Mouse (Mus musculus) hindbrain, embryonic 13.5 days (tissue): Measurements from ENCODE around the gene Ecpas. TPM values are rescaled to one million over a fixed set of nuclear protein-coding genes. Genes with fewer than 3 reads are reported as not detected.

Source experiments
- ATAC-seq: fragments of 200-750 bp; cut with Nextera tagmentation; 2 replicates; pipeline ENCODE4 v1.8.0; 2017; ENCODE audit warnings: moderate TSS enrichment; ENCODE audit not compliant: low FRiP score
- H3K27ac ChIP-seq: fragments of 300-500 bp; sonication (generic); 2 replicates; pipeline ENCODE4 v1.5.1; 2015; ENCODE audit warnings: inconsistent platforms, mild to moderate bottlenecking, moderate library complexity
- H3K27me3 ChIP-seq: fragments of 300-500 bp; sonication (generic); 2 replicates; pipeline ENCODE4 v1.6.1; 2015; ENCODE audit warnings: mild to moderate bottlenecking, inconsistent platforms
- H3K36me3 ChIP-seq: fragments of 300-500 bp; sonication (generic); 2 replicates; pipeline ENCODE4 v1.6.1; 2015; ENCODE audit warnings: mild to moderate bottlenecking, inconsistent platforms
- H3K4me1 ChIP-seq: fragments of 300-500 bp; sonication (generic); replicated peaks from 2 replicates; pipeline ENCODE4 v1.6.1; 2015; ENCODE audit warnings: inconsistent platforms
- H3K4me2 ChIP-seq: fragments of 300-500 bp; sonication (generic); 2 replicates; pipeline ENCODE4 v1.6.1; 2015; ENCODE audit warnings: inconsistent platforms, mild to moderate bottlenecking, moderate library complexity
- H3K4me3 ChIP-seq: fragments of 300-500 bp; sonication (generic); 2 replicates; pipeline ENCODE4 v1.5.1; 2015; ENCODE audit warnings: mild to moderate bottlenecking, inconsistent platforms
- H3K9ac ChIP-seq: fragments of 300-500 bp; sonication (generic); 2 replicates; pipeline ENCODE4 v1.6.1; 2015; ENCODE audit warnings: mild to moderate bottlenecking, inconsistent platforms
- H3K9me3 ChIP-seq: fragments of 300-500 bp; sonication (generic); 2 replicates; pipeline ENCODE4 v1.6.1; 2016; ENCODE audit warnings: inconsistent platforms
- WGBS: fragments of 180-500 bp; shearing (Covaris S2); methylation state at CpG from one replicate; pipeline ENCODE4 v1.1.7; 2015; 5-methylcytosine and 5-hydroxymethylcytosine counted together
- polyA plus RNA-seq: library from polyadenylated mRNA; unstranded; fragments of >200 nt; fragmentation: Nextera tagmentation; extraction: Ambion mirVana; gene quantifications from 2 replicates; pipeline ENCODE4 v1.2.1, GENCODE M21; 2015

Gene Ecpas
- polyA plus RNA-seq, 1 experiment from 2014 or later, result 28.8 TPM

- H3K36me3 ChIP-seq, result no peaks in the 10 kb centered on the region
- H3K9ac ChIP-seq, result no peak overlapping the region
- no peaks in the 10 kb centered on the region for H3K9me3 ChIP-seq
- H3K4me3 ChIP-seq, result no peak overlapping the region
- no peak for ATAC-seq
- no peaks in the 10 kb centered on the region for H3K27me3 ChIP-seq
- H3K4me2 ChIP-seq, result no peak overlapping the region
- no peak overlapping the region for H3K27ac ChIP-seq
- WGBS, result 89% methylated on average over 6 of the region's 6 CpGs
- H3K4me1 ChIP-seq, result 0 out of 2 replicates have a peak, but pooled peaks cover 5% of the 10 kb centered on the region
Measured at GRCm38 (mm10) chr4:58932541-58932940, 20.0 kb upstream of the Ecpas start.

DNA sequence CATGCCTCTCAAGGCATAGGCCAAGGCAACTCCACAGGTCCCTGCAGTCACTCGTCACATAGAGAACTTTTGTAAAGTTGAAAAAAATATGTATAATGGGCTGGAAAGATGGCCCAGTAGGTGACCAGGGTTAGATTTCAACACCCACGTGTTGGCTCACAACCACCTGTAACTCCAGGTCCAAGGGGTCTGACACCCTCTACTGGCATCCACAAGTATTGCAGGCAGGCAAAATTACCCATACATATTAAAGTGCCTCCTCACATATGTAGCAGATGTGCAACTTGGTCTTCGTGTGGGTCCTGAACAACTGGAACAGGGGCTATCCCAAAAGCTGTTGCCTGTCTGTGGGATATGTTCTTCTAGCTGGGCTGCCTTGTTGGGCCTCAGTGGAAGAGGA lies 15.1 kb upstream of the Ecpas start:
- no peak for ATAC-seq
- H3K4me3 ChIP-seq, result no peak overlapping the region
- H3K27ac ChIP-seq, result no peak overlapping the region
- no peaks in the 10 kb centered on the region for H3K27me3 ChIP-seq
- no peaks in the 10 kb centered on the region for H3K4me1 ChIP-seq
- peaks cover 9% of the 10 kb centered on the region for H3K9me3 ChIP-seq
- WGBS, result 69% methylated on average over 3 of the region's 3 CpGs
- no peak overlapping the region for H3K9ac ChIP-seq
- H3K36me3 ChIP-seq, result no peaks in the 10 kb centered on the region
- H3K4me2 ChIP-seq, result no peak overlapping the region

- H3K4me3 ChIP-seq, result no peak overlapping the region
- ATAC-seq, result no peak
- H3K4me2 ChIP-seq, result no peak overlapping the region
- H3K27ac ChIP-seq, result no peak overlapping the region
- no peaks in the 10 kb centered on the region for H3K36me3 ChIP-seq
- no peaks in the 10 kb centered on the region for H3K4me1 ChIP-seq
- WGBS, result 46% methylated on average over 2 of the region's 2 CpGs
- no peak overlapping the region for H3K9ac ChIP-seq
- H3K9me3 ChIP-seq, result peaks cover 9% of the 10 kb centered on the region
- no peaks in the 10 kb centered on the region for H3K27me3 ChIP-seq
Measured at GRCm38 (mm10) chr4:58926120-58926519, 13.6 kb upstream of the Ecpas start.

DNA sequence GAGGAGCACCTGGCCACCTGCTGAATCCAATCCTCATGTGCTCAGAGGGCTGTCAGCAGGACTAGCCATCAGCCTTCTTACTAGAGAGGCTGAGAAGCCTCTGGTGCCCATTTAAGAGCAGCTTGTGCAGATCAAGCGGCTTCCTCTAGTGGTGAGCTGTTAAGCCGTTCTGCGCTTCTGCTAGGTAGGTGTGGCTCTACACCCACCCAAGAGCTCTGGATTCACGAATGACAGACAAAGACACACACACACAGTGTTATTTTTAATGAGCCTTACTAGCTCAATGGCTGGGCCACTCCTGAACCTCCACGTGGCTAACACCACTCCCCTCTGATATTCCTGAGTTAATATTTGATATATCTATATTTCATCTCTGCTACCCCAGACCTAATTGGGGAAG lies 13.1 kb upstream of the Ecpas start:
- Histone ChIP-seq H3K27ac (no peak overlapping the region), H3K4me3 (no peak overlapping the region), H3K27me3 (no peaks in the 10 kb centered on the region), H3K9me3 (peaks cover 9% of the 10 kb centered on the region), H3K9ac (no peak overlapping the region), H3K4me2 (no peak overlapping the region), H3K4me1 (no peaks in the 10 kb centered on the region), H3K36me3 (no peaks in the 10 kb centered on the region)
- 63% methylated on average over 5 of the region's 5 CpGs for WGBS
- ATAC-seq, result no peak

DNA sequence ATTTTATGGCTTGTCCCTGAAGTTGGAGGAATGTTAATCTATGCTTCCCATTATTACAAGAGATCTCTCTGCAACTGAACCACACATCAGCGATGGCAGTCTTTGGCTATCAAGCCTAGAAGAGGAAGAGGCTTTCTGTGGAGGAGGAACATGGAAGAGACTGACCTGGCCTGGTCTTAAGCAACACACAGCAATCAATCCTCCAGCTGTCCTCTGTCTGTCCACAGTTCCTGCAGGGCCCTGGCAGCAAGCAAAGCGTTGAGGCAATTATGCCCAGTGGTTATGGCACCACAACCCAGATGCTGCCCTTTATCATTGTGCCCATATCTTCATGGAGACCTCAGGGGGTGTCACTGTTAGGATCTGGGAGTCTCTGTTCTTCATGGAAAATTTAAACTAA lies 11.4 kb upstream of the Ecpas start:
- Histone ChIP-seq H3K4me2 (no peak overlapping the region), H3K4me3 (no peak overlapping the region), H3K36me3 (no peaks in the 10 kb centered on the region), H3K9ac (no peak overlapping the region), H3K9me3 (peaks cover 9% of the 10 kb centered on the region), H3K27me3 (no peaks in the 10 kb centered on the region), H3K27ac (no peak overlapping the region), H3K4me1 (no peaks in the 10 kb centered on the region)
- 83% methylated on average over 2 of the region's 2 CpGs for WGBS
- ATAC-seq, result no peak

DNA sequence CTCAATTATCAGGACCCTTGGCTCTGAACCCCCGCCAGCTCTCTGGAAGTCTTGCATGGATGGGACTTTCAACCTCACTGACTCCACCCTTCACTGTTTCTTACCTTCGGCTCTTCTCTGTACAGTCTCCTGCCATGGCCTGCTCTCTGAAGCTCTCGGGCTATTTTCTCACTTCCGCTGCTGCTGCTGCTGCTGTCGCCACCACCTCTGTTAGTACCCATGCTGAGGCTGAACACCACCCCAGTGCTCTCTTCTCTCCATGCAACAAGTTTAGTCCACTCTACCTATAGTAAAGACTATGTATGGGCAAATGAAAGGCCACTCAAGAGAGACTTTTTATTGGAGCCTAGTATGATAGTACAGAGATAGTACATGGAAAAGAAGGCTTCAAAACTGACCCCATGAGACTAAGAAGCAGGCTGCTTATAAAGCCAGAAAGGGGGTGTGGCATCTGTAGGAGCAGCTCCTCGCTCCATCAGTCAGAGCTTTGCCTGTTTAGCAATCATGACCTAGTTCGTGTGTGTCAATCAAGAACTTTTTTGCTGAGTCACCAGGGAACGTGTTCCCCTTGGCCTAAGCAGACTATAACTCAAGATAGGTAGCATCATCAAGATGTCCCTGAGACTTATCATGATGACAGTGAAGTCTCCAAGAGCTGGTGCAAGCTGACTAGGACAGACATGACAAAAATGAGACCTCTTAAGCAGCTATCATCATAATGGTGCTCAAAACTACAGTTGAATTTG lies 2.7 kb upstream of the Ecpas start:
- Histone ChIP-seq H3K4me2 (no peak overlapping the region), H3K36me3 (no peaks in the 10 kb centered on the region), H3K27ac (no peak overlapping the region), H3K9me3 (no peaks in the 10 kb centered on the region), H3K27me3 (no peaks in the 10 kb centered on the region), H3K4me3 (no peak overlapping the region), H3K9ac (no peak overlapping the region), H3K4me1 (peaks cover 13% of the 10 kb centered on the region)
- no peak for ATAC-seq
- WGBS, result 82% methylated on average over 8 of the region's 8 CpGs

DNA sequence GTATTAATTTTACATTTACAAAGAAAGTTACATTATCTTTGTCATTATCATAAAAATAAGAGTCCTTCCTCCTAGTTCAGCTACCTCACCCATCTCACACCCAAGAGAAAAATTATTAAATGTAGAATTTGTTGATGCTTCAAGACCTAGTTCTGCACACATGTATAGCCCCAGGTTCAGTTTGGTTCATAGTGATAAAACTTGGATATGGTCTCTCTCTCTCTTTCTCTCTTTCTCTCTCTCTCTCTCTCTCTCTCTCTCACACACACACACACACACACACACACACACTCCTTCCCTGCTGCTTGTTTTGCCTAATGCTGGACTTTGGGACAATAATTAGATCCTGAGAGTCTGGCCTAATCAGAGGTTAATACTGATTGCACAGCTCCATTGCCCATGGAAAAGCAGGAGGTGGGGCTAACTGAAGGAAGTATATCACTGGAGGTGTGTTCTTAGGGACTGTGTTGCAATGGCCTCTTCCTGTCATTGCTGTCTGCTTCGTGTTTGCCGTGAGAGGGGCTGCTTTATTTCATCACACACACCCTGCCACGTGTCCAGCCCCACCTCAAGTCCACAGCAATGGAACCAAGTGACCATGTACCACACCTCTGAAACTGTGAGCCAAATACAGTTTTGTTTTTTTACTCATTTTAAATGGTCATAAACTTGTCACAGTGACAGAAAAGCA lies 932 bp upstream of the Ecpas start:
- Histone ChIP-seq H3K9ac (peak overlapping the region; percentile 95; the same call in 1 of the 2 replicates), H3K4me3 (peak overlapping the region; percentile 86), H3K36me3 (no peaks in the 10 kb centered on the region), H3K4me1 (peaks cover 18% of the 10 kb centered on the region), H3K27ac (no peak overlapping the region), H3K4me2 (peak overlapping the region; percentile 79), H3K9me3 (no peaks in the 10 kb centered on the region), H3K27me3 (no peaks in the 10 kb centered on the region)
- 51% methylated on average over 3 of the region's 3 CpGs for WGBS
- no peak for ATAC-seq

DNA sequence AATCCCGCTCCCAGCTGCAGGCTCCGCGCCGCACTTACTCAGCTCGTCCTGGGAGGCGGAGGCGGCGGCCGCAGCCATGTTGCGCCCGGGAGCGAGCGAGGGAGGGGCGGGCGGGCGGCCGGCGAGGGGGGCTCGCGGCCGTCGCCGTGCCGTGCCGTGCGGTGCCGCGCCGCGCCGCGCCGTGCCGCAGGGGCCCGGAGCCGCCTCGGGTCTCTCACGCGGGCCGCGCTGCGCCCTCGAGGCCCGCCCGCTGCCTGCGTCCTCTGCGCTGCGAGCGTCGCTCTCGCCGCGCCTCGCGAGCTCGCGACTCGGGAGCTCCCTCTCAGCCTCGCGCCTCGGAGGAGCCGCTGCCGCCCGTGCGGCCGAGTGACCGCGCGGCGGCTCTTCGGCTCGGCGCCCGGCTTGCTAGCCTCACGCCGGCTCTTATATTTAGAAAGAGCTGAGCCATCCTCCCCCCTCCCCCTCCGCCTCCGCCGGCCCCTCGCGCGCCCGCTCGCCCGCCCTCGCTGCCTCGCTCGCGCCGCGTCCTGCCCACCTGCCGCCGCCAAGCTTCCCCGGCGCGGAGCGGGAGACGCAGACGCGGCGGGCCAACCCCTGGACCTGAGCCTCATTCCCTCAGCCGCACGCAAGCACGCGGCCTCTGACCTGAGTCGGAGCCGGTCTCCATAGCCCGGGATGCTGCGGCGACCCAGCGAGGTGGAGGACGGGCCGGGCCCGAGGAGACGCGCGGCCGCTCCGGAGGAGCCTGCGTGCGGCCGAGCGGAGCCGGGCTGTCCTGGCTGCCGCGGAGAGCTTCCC lies 519 bp downstream of the Ecpas start:
- Histone ChIP-seq H3K4me2 (peak overlapping the region; percentile 79), H3K9me3 (no peaks in the 10 kb centered on the region), H3K9ac (peak overlapping the region; percentile 95), H3K27ac (peak overlapping the region; percentile 99), H3K4me1 (peaks cover 18% of the 10 kb centered on the region), H3K4me3 (peak overlapping the region; percentile 86), H3K36me3 (no peaks in the 10 kb centered on the region), H3K27me3 (no peaks in the 10 kb centered on the region)
- WGBS, result under 1% methylated on average over 79 of the region's 126 CpGs
- ATAC-seq, result peak; percentile 85

DNA sequence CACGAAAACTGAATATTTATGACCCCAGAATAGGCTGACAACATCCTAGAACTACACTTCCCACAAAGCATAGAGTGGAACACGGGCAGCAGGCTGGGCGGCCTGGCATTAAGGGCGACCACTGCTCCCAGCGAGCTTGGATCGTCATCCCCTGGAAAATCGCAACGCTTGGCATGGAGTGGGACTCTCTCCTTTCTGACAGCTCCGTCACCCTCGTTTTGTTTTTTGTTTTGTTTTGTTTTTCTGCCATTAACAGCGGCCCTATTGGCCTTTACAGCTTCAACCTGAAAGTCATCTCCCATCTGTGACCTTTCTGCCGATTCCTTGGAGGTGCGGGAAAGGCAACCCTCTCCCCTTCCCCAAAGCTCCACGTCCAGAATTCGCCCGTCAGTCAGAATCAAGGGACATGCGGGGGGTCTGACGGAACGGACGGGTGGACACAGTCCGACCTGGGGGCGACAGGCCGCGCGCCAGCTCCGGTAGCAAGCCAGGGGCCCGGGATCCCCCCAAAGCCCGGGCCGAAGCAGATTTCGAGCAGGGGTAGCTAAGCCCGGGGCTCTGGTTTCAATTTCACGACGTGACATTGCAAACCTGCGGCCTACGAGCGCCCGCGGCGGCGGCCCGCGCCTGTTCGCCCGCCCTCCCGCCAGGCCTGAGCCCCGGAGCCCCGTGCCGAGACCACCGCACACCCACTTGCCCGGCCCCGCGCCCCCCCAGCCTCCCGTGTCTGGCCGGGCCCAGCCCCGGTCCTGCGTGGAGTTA lies 1.3 kb downstream of the Ecpas start:
- Histone ChIP-seq H3K27ac (peak overlapping the region; percentile 99), H3K4me1 (peaks cover 18% of the 10 kb centered on the region)

GRCm38 (mm10) chr4:58910175-58911068 lies 2.1 kb downstream of the Ecpas start:
- Histone ChIP-seq H3K27me3 (no peaks in the 10 kb centered on the region), H3K36me3 (no peaks in the 10 kb centered on the region), H3K4me2 (peak overlapping the region; percentile 79), H3K9ac (peak overlapping the region; percentile 95), H3K4me1 (peaks cover 18% of the 10 kb centered on the region), H3K4me3 (peak overlapping the region; percentile 86), H3K27ac (peak overlapping the region; percentile 99), H3K9me3 (no peaks in the 10 kb centered on the region)
- peak; percentile 1; the same call in 1 of the 2 replicates for ATAC-seq
- WGBS, result 39% methylated on average over 16 of the region's 16 CpGs

More for the DNA sequence above, 1.3 kb downstream of the Ecpas start:
- Histone ChIP-seq H3K4me2 (peak overlapping the region; percentile 79), H3K36me3 (no peaks in the 10 kb centered on the region), H3K4me3 (peak overlapping the region; percentile 86), H3K9ac (peak overlapping the region; percentile 95), H3K9me3 (no peaks in the 10 kb centered on the region), H3K27me3 (no peaks in the 10 kb centered on the region)
- peak; percentile 77 for ATAC-seq
- under 1% methylated on average over 53 of the region's 56 CpGs for WGBS

- Histone ChIP-seq H3K27ac (no peak overlapping the region), H3K4me2 (no peak overlapping the region), H3K4me1 (peaks cover 11% of the 10 kb centered on the region), H3K27me3 (no peaks in the 10 kb centered on the region), H3K4me3 (no peak overlapping the region), H3K9ac (no peak overlapping the region), H3K36me3 (no peaks in the 10 kb centered on the region), H3K9me3 (no peaks in the 10 kb centered on the region)
- no peak for ATAC-seq
- WGBS, result 96% methylated on average over 1 of the region's 1 CpGs
Measured at GRCm38 (mm10) chr4:58907453-58907852, 5.1 kb downstream of the Ecpas start.
